ENCODE assay signal across 20 mouse cellular contexts in genomic region chr19:37896081-37896480, GRCm38 (mm10).
DNase-seq lines count a peak whose midpoint lies in the region; ATAC-seq and TF ChIP-seq lines count a peak whose summit lies in the region.
"Had no signal": no experiment of that assay in that cellular context is flagged by ENCODE, and none has a peak within 500 bp of the region (broad histone marks: within the 10 kb centered on the region; RNA-seq: fewer than 3 reads in every experiment).

No protein-coding gene starts in this region.

- no peaks in the 10 kb centered on the region for H3K36me3 ChIP-seq in limb, embryonic 15.5 days
- H3K36me3 ChIP-seq in limb, embryonic 10.5 days: no peaks in the 10 kb centered on the region
- no peaks in the 10 kb centered on the region for H3K36me3 ChIP-seq in stomach, embryonic 15.5 days
- H3K36me3 ChIP-seq: liver, embryonic 13.5 days; neural tube, embryonic 12.5 days had no signal

- CTCF ChIA-PET in Patski (lab: Charles Lee): no interaction called here

- no peak overlapping the region for H3K4me2 ChIP-seq in limb, embryonic 15.5 days
- H3K4me2 ChIP-seq in stomach, embryonic 15.5 days: no peak overlapping the region
- H3K4me2 ChIP-seq: heart, embryonic 13.5 days; liver, embryonic 13.5 days; neural tube, embryonic 12.5 days had no signal

- no peak overlapping the region for H3K4me3 ChIP-seq in limb, embryonic 15.5 days
- H3K4me3 ChIP-seq in limb, embryonic 10.5 days: no peak overlapping the region
- no peak overlapping the region for H3K4me3 ChIP-seq in stomach, embryonic 15.5 days (replicated peaks)
- H3K4me3 ChIP-seq: heart, embryonic 13.5 days; liver, embryonic 13.5 days; neural tube, embryonic 12.5 days had no signal

- H3K4me1 ChIP-seq in limb, embryonic 15.5 days: peaks cover 3% of the 10 kb centered on the region; the same call in 1 of the 2 replicates
- peaks cover 3% of the 10 kb centered on the region; the same call in 1 of the 2 replicates for H3K4me1 ChIP-seq in limb, embryonic 10.5 days
- no peaks in the 10 kb centered on the region for H3K4me1 ChIP-seq in stomach, embryonic 15.5 days
- H3K4me1 ChIP-seq: heart, embryonic 13.5 days; liver, embryonic 13.5 days; neural tube, embryonic 12.5 days had no signal

- H3K9me3 ChIP-seq in limb, embryonic 15.5 days: no peaks in the 10 kb centered on the region
- H3K9me3 ChIP-seq in limb, embryonic 10.5 days (replicated peaks): no peaks in the 10 kb centered on the region
- H3K9me3 ChIP-seq in stomach, embryonic 15.5 days: no peaks in the 10 kb centered on the region
- H3K9me3 ChIP-seq: heart, embryonic 13.5 days; liver, embryonic 13.5 days; neural tube, embryonic 12.5 days had no signal

- ATAC-seq in limb, embryonic 15.5 days (ENCODE audit: insufficient number of reproducible peaks, low FRiP score, low TSS enrichment, low read depth): no peak
- ATAC-seq in Patski: peak; percentile 73
- ATAC-seq in stomach, embryonic 15.5 days (ENCODE audit: insufficient read depth, low FRiP score, low read depth): peak; percentile 35; the same call in 1 of the 2 replicates
- ATAC-seq: activated CD4-positive, CD25-positive, alpha-beta regulatory T cell, adult 4 months; inflammation-experienced regulatory T-cells, adult 6 months; lung, postnatal 0 days had no signal

- no peak for DNase-seq in limb, embryonic 10.5 days (ENCODE audit: low spot score)
- no peak for DNase-seq in Patski (ENCODE audit: low read depth, low spot score)
- peak; percentile 12 for DNase-seq in embryo, embryonic 9.5 days (ENCODE audit: extremely low spot score)
- no peak for DNase-seq in gastrocnemius, adult 8-10 months (ENCODE audit: low spot score in 2 of 2)
- DNase-seq in kidney, adult 18-20 months: no peak
- DNase-seq: adrenal gland, postnatal 36 days; cerebellum, postnatal 25 days; gastrocnemius, postnatal 25 days; heart, postnatal 4 days; kidney, postnatal 25 days; liver, embryonic 13.5 days; right cerebral cortex, postnatal 14 days; thymus, adult 2 months had no signal

- H3K27me3 ChIP-seq in limb, embryonic 15.5 days: no peaks in the 10 kb centered on the region
- H3K27me3 ChIP-seq in limb, embryonic 10.5 days (ENCODE audit: low read depth, poor library complexity, severe bottlenecking): no peaks in the 10 kb centered on the region
- no peaks in the 10 kb centered on the region for H3K27me3 ChIP-seq in Patski
- no peaks in the 10 kb centered on the region for H3K27me3 ChIP-seq in stomach, embryonic 15.5 days (replicated peaks)
- H3K27me3 ChIP-seq: heart, embryonic 13.5 days; liver, embryonic 13.5 days; neural tube, embryonic 12.5 days had no signal

- POLR2A ChIA-PET in Patski (lab: Charles Lee): interaction anchor here (0.6 kb wide), 1 partner anchor 49 kb away, joined by 3 read pairs; no protein-coding TSS in a partner anchor

- no peak overlapping the region for H3K9ac ChIP-seq in limb, embryonic 15.5 days
- H3K9ac ChIP-seq in stomach, embryonic 15.5 days: no peak overlapping the region
- H3K9ac ChIP-seq: heart, embryonic 13.5 days; liver, embryonic 13.5 days; neural tube, embryonic 12.5 days had no signal

- WGBS in limb, embryonic 15.5 days: 39% methylated on average over 7 of the region's 7 CpGs
- WGBS in limb, embryonic 10.5 days: 55% methylated on average over 7 of the region's 7 CpGs
- 25% methylated on average over 7 of the region's 7 CpGs for WGBS in stomach, embryonic 15.5 days

- peak overlapping the region; percentile 11; the same call in 1 of the 2 replicates for H3K27ac ChIP-seq in limb, embryonic 15.5 days
- no peak overlapping the region for H3K27ac ChIP-seq in limb, embryonic 10.5 days
- H3K27ac ChIP-seq in stomach, embryonic 15.5 days: peak overlapping the region; percentile 21; the same call in 1 of the 2 replicates
- H3K27ac ChIP-seq: heart, embryonic 13.5 days; liver, embryonic 13.5 days; neural tube, embryonic 12.5 days had no signal

- in situ Hi-C loops in Patski (cut with MboI; ENCODE audit: low pct_unique_long_range_greater_than_20kb): no loop called here

- TF ChIP-seq CTCF in Patski (IDR thresholded peaks at IDR 0.05): no peak
